Mouse (Mus musculus): ENCODE data around the gene 6430628N08Rik.
A peak's percentile ranks its signal among the peaks of the same experiment; 100 is the strongest.

The 6430628N08Rik gene

GRCm38 (mm10) chr4:115890066-115890465 is 399 bp upstream of the 6430628N08Rik start:
- DNase-seq = peak; percentile 18 to 27

GRCm38 (mm10) chr4:115894281-115894680 is 3.8 kb downstream of the 6430628N08Rik start:
- peak; percentile 49 to 62 for DNase-seq

- DNase-seq = peak; percentile 36 to 40
Measured at GRCm38 (mm10) chr4:115897901-115898631, 7.6 kb downstream of the 6430628N08Rik start.

DNA sequence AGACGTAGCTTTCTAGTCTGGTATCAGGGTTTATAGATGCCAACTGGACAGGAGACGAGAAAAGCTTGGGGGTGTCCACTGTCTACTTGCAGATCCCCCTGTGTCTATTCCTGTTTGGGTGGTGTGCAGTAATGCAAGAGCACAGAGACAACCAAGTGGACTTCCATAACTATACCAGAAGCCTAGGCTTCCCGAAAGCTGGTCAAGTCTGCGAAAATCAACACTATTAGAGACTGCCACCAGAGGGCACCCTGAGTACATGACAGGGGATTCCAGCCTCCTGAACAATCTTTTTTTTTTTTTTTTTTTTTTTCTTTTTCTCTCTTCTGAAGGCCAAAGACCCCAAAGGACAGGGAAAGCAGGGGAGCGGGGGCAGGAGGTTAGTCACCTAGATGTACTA is 12.4 kb downstream of the 6430628N08Rik start:
- peak; percentile 90 for DNase-seq

GRCm38 (mm10) chr4:115904375-115904774 is 13.9 kb downstream of the 6430628N08Rik start:
- DNase-seq = peak in 1 of 2 experiments; percentile 31

DNA sequence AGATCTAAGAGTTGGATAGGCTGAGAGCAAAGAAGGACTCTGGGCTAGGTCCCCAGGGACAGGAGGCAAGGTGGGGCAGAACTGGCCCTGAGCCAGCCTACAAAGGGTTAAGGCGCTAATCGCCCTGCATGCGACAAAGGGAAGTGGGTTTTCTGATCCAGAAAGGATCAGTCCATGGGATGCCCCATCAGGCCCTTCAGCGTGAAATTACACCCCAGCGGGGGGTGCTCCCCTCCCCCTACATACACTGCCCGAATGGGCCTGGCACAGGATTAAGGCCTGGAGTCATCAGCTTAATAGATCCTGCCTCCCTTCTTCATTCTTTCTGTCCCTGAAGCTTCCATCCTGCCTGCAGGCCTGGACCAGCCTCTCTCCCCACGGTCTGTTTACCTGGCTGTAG is 15.2 kb downstream of the 6430628N08Rik start:
- no peak for DNase-seq

- DNase-seq = no peak
Measured at GRCm38 (mm10) chr4:115906791-115907190, 16.3 kb downstream of the 6430628N08Rik start.

GRCm38 (mm10) chr4:115907994-115908393 is 17.5 kb downstream of the 6430628N08Rik start:
- DNase-seq = no peak

GRCm38 (mm10) chr4:115908641-115909040 is 18.2 kb downstream of the 6430628N08Rik start:
- peak in 1 of 2 experiments; percentile 27 for DNase-seq

GRCm38 (mm10) chr4:115911586-115911985 is 21.1 kb downstream of the 6430628N08Rik start:
- DNase-seq = no peak

- DNase-seq = peak in 1 of 2 experiments; percentile 48
Measured at GRCm38 (mm10) chr4:115919911-115920310, 29.4 kb downstream of the 6430628N08Rik start.

DNA sequence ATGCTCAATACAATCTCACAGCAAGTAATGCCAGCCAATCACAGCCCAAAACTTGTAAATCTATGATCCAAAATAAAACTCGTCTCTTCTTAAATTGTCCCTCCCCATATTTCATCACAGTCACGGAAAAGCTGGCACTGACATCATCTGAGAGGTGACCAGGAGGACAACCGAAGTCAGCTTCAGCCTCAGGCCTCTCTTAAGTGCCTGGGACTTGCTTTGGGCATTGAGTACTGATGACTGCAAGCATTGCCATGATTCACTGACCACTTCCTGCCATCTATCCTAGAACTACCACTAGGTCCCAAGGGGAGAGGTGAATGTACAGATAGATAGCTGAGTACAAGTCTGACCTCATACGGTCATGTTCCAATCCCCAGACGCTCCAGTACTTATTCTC is 32.2 kb downstream of the 6430628N08Rik start:
- no peak for DNase-seq

DNA sequence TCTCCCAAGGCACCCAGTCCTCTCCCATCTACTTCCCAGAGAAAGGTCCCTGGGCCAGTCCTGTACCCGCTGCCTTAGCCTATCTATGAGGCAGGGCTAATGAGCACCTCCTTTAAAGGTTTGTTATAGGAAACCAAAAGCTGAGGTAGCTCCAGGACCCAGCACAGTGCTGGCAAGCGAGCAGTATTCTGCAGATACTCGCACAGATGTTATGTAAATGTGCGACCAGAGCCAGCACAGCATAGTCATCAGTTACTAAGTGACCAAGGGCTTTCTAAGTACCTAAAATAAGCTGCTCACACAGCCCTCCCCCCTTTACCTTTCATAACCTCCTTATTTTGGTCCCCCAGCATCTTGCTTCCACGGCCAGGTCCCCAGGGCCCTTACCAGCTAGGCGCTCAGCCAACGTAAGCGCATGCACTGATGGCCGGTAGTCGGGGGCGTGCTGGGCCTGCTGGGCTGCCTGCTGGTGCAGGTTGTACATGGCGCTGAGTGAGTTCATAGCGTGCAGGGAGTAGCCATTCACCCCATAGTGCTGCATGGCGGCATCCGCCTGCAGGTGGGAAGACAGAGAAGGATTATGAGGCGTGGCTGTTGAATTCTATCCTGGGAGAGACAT is 32.9 kb downstream of the 6430628N08Rik start:
- no peak for DNase-seq

DNA sequence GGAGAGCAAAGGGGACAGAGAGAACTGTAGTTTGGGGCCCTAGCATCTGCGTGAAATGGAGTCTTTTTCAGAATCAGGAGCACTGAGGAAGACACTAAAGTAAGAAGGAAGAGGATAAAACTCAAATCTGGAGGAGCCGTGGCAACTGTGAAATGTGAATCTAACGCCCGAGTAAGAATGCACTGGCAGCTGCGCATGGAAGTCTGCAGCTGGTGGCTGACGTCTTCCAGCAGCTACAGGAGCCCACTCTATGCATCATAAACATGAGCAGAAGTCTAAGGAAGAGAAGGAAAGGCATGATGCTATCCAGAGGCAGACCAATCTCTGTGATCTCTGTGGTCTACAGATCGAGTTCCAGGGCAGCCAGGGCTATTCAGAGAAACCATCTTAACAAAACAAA is 37.2 kb downstream of the 6430628N08Rik start:
- no peak for DNase-seq

- DNase-seq = no peak
Measured at GRCm38 (mm10) chr4:115931556-115932088, 41.2 kb downstream of the 6430628N08Rik start.

DNA sequence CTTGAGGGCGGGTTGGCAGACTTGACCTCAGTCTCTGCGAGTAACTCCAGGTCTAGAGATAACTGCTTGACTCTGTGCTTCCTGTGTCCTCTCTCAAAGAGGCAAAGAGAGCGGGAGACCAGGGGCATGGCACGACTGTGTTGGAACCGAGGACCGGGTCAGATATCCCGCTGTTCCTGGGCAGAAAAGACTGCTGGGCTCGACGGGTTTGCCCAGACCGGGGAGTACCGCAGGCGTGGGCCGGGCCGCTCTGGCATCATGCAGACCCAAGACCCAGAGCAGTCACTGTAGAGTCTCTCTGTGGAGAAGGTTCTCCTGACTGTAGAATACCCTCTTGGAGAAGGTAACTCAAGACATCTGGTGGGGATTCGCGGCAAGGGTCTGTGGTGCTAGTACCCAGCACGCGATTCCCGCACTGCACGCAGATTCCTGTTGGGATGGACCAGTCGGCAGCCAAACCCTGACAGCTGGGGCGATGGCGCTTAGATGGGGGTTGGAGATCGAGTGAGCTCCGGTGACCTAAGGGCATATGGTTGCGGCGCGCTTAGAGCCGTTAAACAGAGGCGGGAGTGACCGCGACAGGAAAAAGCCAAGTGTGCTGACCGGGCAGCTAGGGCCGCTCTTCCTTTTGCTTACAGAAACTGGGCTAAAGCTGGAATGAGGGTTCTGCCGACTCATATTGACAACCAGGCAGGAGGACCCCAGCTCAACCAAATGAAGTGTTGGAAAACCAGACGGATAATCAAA is 45.5 kb downstream of the 6430628N08Rik start:
- peak in 1 of 2 experiments; percentile 22 for DNase-seq

GRCm38 (mm10) chr4:115936646-115937045 is 46.2 kb downstream of the 6430628N08Rik start:
- DNase-seq = peak in 1 of 2 experiments; percentile 34

GRCm38 (mm10) chr4:115937061-115937976 is 46.9 kb downstream of the 6430628N08Rik start:
- no peak for DNase-seq

DNA sequence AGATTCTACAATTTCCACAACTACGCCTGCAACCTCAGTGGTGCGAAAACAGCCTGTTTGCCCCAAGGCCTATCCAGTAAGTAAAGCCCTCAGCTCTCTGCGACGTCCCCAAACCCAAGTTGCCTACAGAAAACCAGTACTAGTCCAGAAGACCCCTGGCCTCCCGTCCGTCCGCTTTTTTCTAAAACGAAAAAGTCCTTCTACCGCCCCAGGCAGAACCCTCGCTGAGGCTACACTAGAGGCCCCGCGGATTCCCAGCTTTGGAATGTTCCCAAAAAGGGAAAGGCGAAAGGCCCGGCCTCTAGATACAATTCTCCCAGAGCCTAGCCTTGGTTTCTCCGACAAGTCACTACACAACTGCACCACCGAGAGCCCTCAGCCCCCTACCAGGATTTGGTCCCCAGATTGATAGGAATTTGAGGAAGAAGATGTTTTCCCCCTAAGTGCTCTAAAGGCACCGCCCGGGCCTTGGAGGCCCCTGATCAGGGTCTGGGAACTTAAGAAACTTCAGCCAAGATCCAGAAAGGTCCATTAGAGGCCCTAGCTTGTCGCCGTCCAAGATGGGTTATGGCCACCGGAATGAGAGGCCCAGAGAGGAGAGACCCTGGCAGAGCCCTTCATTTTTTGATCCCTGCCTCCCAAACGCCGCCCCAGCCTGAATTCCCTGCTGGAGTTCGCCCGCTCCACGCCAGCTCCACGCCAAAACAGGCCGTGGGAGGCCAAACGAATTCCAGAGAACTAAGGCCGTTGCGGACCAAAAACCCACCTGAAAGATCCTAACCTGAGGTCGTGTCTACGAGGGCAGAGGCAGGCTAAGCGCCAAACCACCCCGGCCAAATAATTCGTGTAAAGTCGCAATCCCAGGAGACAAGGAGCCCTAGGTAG is 48.1 kb downstream of the 6430628N08Rik start:
- peak; percentile 48 to 61 for DNase-seq

DNA sequence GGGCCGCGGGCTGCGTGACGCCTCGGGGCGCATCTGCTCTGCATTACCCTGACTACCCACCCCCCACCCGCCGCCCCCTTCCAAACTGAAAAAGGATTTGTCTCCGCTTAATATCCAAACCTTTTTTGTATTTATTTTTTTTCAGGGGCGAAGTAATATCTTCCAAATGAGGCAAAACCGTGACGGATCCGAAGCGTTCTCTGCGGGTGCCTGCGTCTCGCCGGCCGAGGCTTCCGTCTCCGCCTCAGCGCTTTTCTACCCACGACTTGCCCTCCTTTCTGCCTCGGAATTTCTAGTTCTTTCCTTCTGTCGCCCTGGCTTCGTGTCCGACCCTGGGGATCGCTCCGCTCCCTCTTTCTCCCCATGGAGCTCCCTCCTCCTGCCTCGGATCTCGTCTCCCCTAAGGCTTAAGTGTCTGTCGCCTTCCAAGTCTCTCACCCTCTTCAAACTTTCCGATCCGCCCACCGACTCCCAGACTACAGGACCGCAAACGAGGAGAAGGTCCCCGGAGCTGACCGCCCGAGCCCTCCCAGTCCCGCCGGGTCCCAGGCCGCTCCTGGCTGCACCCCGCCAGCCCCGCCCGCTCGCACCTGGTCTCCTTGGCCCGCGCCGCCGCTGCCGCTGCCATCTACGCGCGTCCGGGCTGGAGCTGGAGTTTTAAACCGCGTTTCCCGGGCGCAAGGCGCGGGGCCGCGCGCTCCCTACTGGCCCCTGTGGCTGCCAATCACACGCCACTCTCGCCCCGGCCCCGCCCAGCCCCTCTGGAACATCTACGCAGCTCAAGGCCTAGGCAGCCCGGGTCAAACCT is 49.0 kb downstream of the 6430628N08Rik start, which contains the start of gene Dmbx1:
TSS of gene Dmbx1 (minus strand) at position 632 of the 808 bp plus-strand sequence.
- DNase-seq = peak; percentile 50 to 62
